11 mouse cellular contexts compared by ENCODE assay signal in genomic region chr3:122471017-122471721, GRCm38 (mm10).
DNase-seq lines count a peak whose midpoint lies in the region; ATAC-seq and TF ChIP-seq lines count a peak whose summit lies in the region.
"Had no signal": no experiment of that assay in that cellular context is flagged by ENCODE, and none has a peak within 500 bp of the region (broad histone marks: within the 10 kb centered on the region; RNA-seq: fewer than 3 reads in every experiment).

No protein-coding gene starts in this region.

- WGBS in lung, postnatal 0 days: 53% methylated on average over 12 of the region's 12 CpGs

- no peaks in the 10 kb centered on the region for H3K9me3 ChIP-seq in ES-E14 (ENCODE audit: control insufficient read depth, insufficient read depth, low read depth, low read length)
- no peaks in the 10 kb centered on the region for H3K9me3 ChIP-seq in lung, postnatal 0 days (ENCODE audit: low read length)
- H3K9me3 ChIP-seq: midbrain, embryonic 12.5 days had no signal

- peak; percentile 97 for TF ChIP-seq EP300 in lung, postnatal 0 days (IDR thresholded peaks at IDR 0.05)

- no peak for TF ChIP-seq CTCF in lung, postnatal 0 days (IDR thresholded peaks at IDR 0.05)

- no peak overlapping the region for H3K4me2 ChIP-seq in lung, postnatal 0 days (replicated peaks; ENCODE audit: low read depth, low read length)
- H3K4me2 ChIP-seq: midbrain, embryonic 12.5 days had no signal

- H3K4me1 ChIP-seq in ES-E14 (ENCODE audit: control insufficient read depth in 2 of 2, insufficient read depth in 2 of 2, low read length in 2 of 2, poor library complexity in 1 of 2): peaks cover 15 to 36% of the 10 kb centered on the region in 2 experiments
- H3K4me1 ChIP-seq in lung, postnatal 0 days (ENCODE audit: insufficient read depth, low read depth, low read length): peaks cover 17% of the 10 kb centered on the region; the same call in 1 of the 2 replicates

- no peak overlapping the region for H3K4me3 ChIP-seq in ES-E14 (ENCODE audit: insufficient read depth in 1 of 2, low read depth in 1 of 2, low read length in 2 of 2, poor library complexity in 1 of 2, severe bottlenecking in 1 of 2)
- no peak overlapping the region for H3K4me3 ChIP-seq in lung, postnatal 0 days (ENCODE audit: low read depth, low read length)
- H3K4me3 ChIP-seq: midbrain, embryonic 12.5 days had no signal

- H3K9ac ChIP-seq in ES-E14 (ENCODE audit: insufficient read depth, low read depth, low read length, poor library complexity, severe bottlenecking): no peak overlapping the region
- no peak overlapping the region for H3K9ac ChIP-seq in lung, postnatal 0 days (replicated peaks; ENCODE audit: low read depth)
- H3K9ac ChIP-seq: midbrain, embryonic 12.5 days had no signal

- in situ Hi-C loops in ES-E14 (cut with MboI; ENCODE audit: low sequenced_read_pairs in 2 of 2, unreplicated experiment in 2 of 2): loop anchor here in 1 of 2 experiments (10.0 kb wide), 1 partner anchor 156 kb away; no protein-coding TSS in a partner anchor

- peak; percentile 13; the same call in 1 of the 2 replicates for ATAC-seq in frontal cortex, adult (ENCODE audit: low TSS enrichment)
- peak; percentile 45 for ATAC-seq in lung, postnatal 0 days
- ATAC-seq in erythroid progenitor cell, adult 5-6 weeks (replicated peaks; ENCODE audit: low FRiP score, poor library complexity, severe bottlenecking): no peak

- no peak for DNase-seq in frontal cortex, postnatal 36 days (ENCODE audit: low spot score in 2 of 2)
- DNase-seq in ES-E14 (ENCODE audit: low read depth, low spot score): no peak
- DNase-seq in cerebellum, adult 9-10 months: peak; percentile 85
- peak; percentile 55 for DNase-seq in lung, postnatal 0 days (ENCODE audit: low spot score)
- no peak for DNase-seq in kidney, postnatal 25 days
- no peak for DNase-seq in kidney, postnatal 14 days
- DNase-seq: spleen, adult 18-20 months had no signal

- H3K27me3 ChIP-seq in lung, postnatal 0 days (replicated peaks; ENCODE audit: insufficient read depth, low read length): no peaks in the 10 kb centered on the region
- H3K27me3 ChIP-seq: CH12.LX; midbrain, embryonic 12.5 days had no signal

- H3K36me3 ChIP-seq in ES-E14 (ENCODE audit: control insufficient read depth, insufficient read depth, low read length, poor library complexity, severe bottlenecking): no peaks in the 10 kb centered on the region
- H3K36me3 ChIP-seq in lung, postnatal 0 days (ENCODE audit: insufficient read depth, low read length): no peaks in the 10 kb centered on the region
- H3K36me3 ChIP-seq: midbrain, embryonic 12.5 days had no signal

- peak overlapping the region; percentile 30; the same call in 1 of the 2 replicates for H3K27ac ChIP-seq in ES-E14 (ENCODE audit: insufficient read depth, low read depth, low read length, poor library complexity, severe bottlenecking)
- H3K27ac ChIP-seq in lung, postnatal 0 days (ENCODE audit: low read length): peak overlapping the region; percentile 63
- H3K27ac ChIP-seq: midbrain, embryonic 12.5 days had no signal

TF ChIP-seq in ES-E14, 5 proteins besides CTCF, POLR2A, EP300 and RAD21:
- 0 out of 2 replicates have a peak, but pooled peaks have one; percentile 17 for TF ChIP-seq CHD2 (IDR thresholded peaks at IDR 0.05; ENCODE audit: low read depth, low read length)
- TF ChIP-seq ZNF384 (IDR thresholded peaks at IDR 0.05; ENCODE audit: low read depth, low read length): no peak

Comparison
In these comparisons a context has a peak if more than half of its experiments do, and no peak if none do; other contexts are left out.
1. DNase-seq: peak in cerebellum, adult 9-10 months (single experiment) and lung, postnatal 0 days (single experiment); none in frontal cortex, postnatal 36 days (0 of 2), ES-E14 (single experiment), kidney, postnatal 25 days (0 of 2) and kidney, postnatal 14 days (single experiment).